22 mouse cellular contexts compared by ENCODE assay signal in genomic region chr12:74081122-74081521, GRCm38 (mm10).
DNase-seq lines count a peak whose midpoint lies in the region; ATAC-seq and TF ChIP-seq lines count a peak whose summit lies in the region.
"Had no signal": no experiment of that assay in that cellular context is flagged by ENCODE, and none has a peak within 500 bp of the region (broad histone marks: within the 10 kb centered on the region; RNA-seq: fewer than 3 reads in every experiment).

No protein-coding gene starts in this region.

- TF ChIP-seq CTCF in left cerebral cortex, adult 2 months (IDR thresholded peaks at IDR 0.05): no peak

- DNase-seq in frontal cortex, postnatal 36 days (ENCODE audit: low spot score in 2 of 2): no peak
- DNase-seq in left cerebral cortex, adult 2 months (ENCODE audit: extremely low spot score in 1 of 2, low spot score in 2 of 2): no peak
- DNase-seq in left cerebral cortex, postnatal 14 days (ENCODE audit: low spot score in 2 of 2): no peak
- peak; percentile 55 for DNase-seq in telencephalon, adult 2 months (ENCODE audit: low read depth, low spot score)
- DNase-seq in spleen, postnatal 14 days (ENCODE audit: low spot score in 2 of 2): no peak
- DNase-seq: adrenal gland, adult 2 months; adrenal gland, postnatal 10 days; adrenal gland, postnatal 36 days; cerebellum, adult 11 months; cerebellum, adult 18-20 months; cerebellum, adult 8-10 months; cerebellum, adult 9-11 months; cerebellum, postnatal 14 days; cerebellum, postnatal 36 days; embryo, embryonic 11 days had no signal

- no peak overlapping the region for H3K4me3 ChIP-seq in left cerebral cortex, adult 2 months
- H3K4me3 ChIP-seq: embryonic facial prominence, embryonic 13.5 days; embryonic facial prominence, embryonic 15.5 days; erythroblast, embryonic 14.5 days; forebrain, embryonic 10.5 days; forebrain, embryonic 13.5 days; forebrain, embryonic 15.5 days had no signal

- H3K27ac ChIP-seq in left cerebral cortex, adult 2 months: peak overlapping the region; percentile 33; the same call in 1 of the 2 replicates
- H3K27ac ChIP-seq: embryonic facial prominence, embryonic 13.5 days; embryonic facial prominence, embryonic 15.5 days; forebrain, embryonic 10.5 days; forebrain, embryonic 13.5 days; forebrain, embryonic 15.5 days had no signal

- ATAC-seq in frontal cortex, adult (ENCODE audit: low TSS enrichment): peak; percentile 67
- ATAC-seq: forebrain, embryonic 13.5 days; forebrain, embryonic 15.5 days had no signal

- intact Hi-C loops in left cerebral cortex, adult 2 months (cut with DNase I): no loop called here
- intact Hi-C loops in left cerebral cortex, postnatal 14 days (cut with DNase I): no loop called here
